Mouse (Mus musculus) midbrain, postnatal 0 days (tissue): ENCODE results near the gene Rpl15. TPM values are rescaled to one million over a fixed set of nuclear protein-coding genes. Genes with fewer than 3 reads are reported as not detected.
A peak's percentile ranks its signal among the peaks of the same experiment; 100 is the strongest.
"Not testable (repeated sequence)": the region's sequence is repeated elsewhere in the genome, so short reads cannot be mapped to it uniquely, and the experiment has no call there.

Experiments used
- ATAC-seq: fragments of 200-750 bp; cut with Nextera tagmentation; 2 replicates; pipeline ENCODE4 v1.8.0; 2017; ENCODE audit warnings: moderate number of reproducible peaks, mild to moderate bottlenecking, moderate TSS enrichment, moderate library complexity; ENCODE audit not compliant: low FRiP score
- DNase-seq: peaks from one replicate; pipeline ENCODE4 v3.0.0-alpha.2; 2015; ENCODE audit warnings: low spot score
- H3K27ac ChIP-seq: fragments of 300-500 bp; sonication (generic); 2 replicates; pipeline ENCODE4 v1.5.1; 2014; ENCODE audit warnings: low read depth, mild to moderate bottlenecking, low read length, mixed read lengths
- H3K27me3 ChIP-seq: fragments of 300-500 bp; sonication (generic); 2 replicates; pipeline ENCODE4 v1.6.1; 2014; ENCODE audit warnings: low read length, control low read depth, mixed read lengths; ENCODE audit not compliant: insufficient read depth
- H3K36me3 ChIP-seq: fragments of 300-500 bp; sonication (generic); 2 replicates; pipeline ENCODE4 v1.6.1; 2014; ENCODE audit warnings: low read length, control low read depth, mixed read lengths; ENCODE audit not compliant: insufficient read depth
- H3K4me1 ChIP-seq: fragments of 300-500 bp; sonication (generic); 2 replicates; pipeline ENCODE4 v1.6.1; 2014; ENCODE audit warnings: mild to moderate bottlenecking, control low read depth, antibody characterized with exemption, low read length, mixed read lengths; ENCODE audit not compliant: insufficient read depth
- H3K4me2 ChIP-seq: fragments of 300-500 bp; sonication (generic); 2 replicates; pipeline ENCODE4 v1.6.1; 2014; ENCODE audit warnings: low read depth, mild to moderate bottlenecking, low read length, mixed read lengths; ENCODE audit not compliant: poor library complexity, severe bottlenecking
- H3K4me3 ChIP-seq: fragments of 300-500 bp; sonication (generic); 2 replicates; pipeline ENCODE4 v1.5.1; 2014; ENCODE audit warnings: low read depth, mild to moderate bottlenecking, low read length, moderate library complexity
- H3K9ac ChIP-seq: fragments of 300-500 bp; sonication (generic); replicated peaks from 2 replicates; pipeline ENCODE4 v1.6.1; 2014; ENCODE audit warnings: mild to moderate bottlenecking, low read length, moderate library complexity, mixed read lengths; ENCODE audit not compliant: poor library complexity, severe bottlenecking
- H3K9me3 ChIP-seq: fragments of 300-500 bp; sonication (generic); 2 replicates; pipeline ENCODE4 v1.6.1; 2016; ENCODE audit warnings: low read length, control low read depth
- CTCF ChIP-seq: IDR thresholded peaks from 2 replicates; pipeline ENCODE4 v1.5.1; 2016; ENCODE audit warnings: antibody characterized with exemption, mild to moderate bottlenecking
- WGBS: fragments of 180-500 bp; shearing (Covaris S2); extraction: QIAGEN DNeasy Blood & Tissue Kit; methylation state at CpG from one replicate; pipeline ENCODE4 v1.1.7; 2014; 5-methylcytosine and 5-hydroxymethylcytosine counted together
- polyA plus RNA-seq: library from polyadenylated mRNA; unstranded; fragments of >200 nt; fragmentation: Nextera tagmentation; extraction: Ambion mirVana; gene quantifications from 2 replicates; pipeline ENCODE4 v1.2.1, GENCODE M21; 2015
- total RNA-seq: library from RNA; depleted of rRNA; stranded (reverse); fragments of >200 nt; gene quantifications from 2 replicates; pipeline ENCODE4 v1.2.3, GENCODE M21; 2014

Rpl15 gene
- total and polyA plus RNA-seq, 2 experiments from 2014 or later = 293 to 558 TPM

DNA sequence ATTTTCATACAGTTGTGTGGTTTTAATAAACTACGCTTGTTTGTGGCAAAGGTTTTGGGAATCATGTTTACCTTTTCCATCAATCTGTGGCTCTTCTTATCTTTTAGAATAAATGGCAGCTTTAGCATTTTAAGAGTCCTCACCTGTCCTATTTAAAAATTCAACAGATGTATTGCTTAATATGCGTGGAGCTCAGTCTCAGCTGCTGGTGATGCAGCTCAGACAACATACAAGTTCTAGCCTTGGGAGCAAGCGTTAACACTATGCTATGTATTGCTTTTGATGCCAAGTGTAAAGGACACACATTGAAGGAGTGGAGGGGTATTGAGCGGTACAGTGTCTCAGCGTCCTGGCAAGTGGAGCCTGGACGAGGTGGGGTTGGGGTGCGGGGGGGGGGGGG is 475 bp upstream of the Rpl15 start:
- peak overlapping the region; percentile 88 for H3K4me3 ChIP-seq
- peaks cover 2% of the 10 kb centered on the region; the same call in 1 of the 2 replicates for H3K4me1 ChIP-seq
- H3K36me3 ChIP-seq = no peaks in the 10 kb centered on the region
- WGBS = 4% methylated on average over 6 of the region's 7 CpGs
- H3K9ac ChIP-seq = peak overlapping the region; percentile 71
- no peak for ATAC-seq
- peak overlapping the region; percentile 59 for H3K4me2 ChIP-seq
- peak; percentile 27 for DNase-seq
- H3K9me3 ChIP-seq = no peaks in the 10 kb centered on the region
- TF ChIP-seq CTCF = no peak
- peak overlapping the region; percentile 87; the same call in 1 of the 2 replicates for H3K27ac ChIP-seq
- H3K27me3 ChIP-seq = no peaks in the 10 kb centered on the region

DNA sequence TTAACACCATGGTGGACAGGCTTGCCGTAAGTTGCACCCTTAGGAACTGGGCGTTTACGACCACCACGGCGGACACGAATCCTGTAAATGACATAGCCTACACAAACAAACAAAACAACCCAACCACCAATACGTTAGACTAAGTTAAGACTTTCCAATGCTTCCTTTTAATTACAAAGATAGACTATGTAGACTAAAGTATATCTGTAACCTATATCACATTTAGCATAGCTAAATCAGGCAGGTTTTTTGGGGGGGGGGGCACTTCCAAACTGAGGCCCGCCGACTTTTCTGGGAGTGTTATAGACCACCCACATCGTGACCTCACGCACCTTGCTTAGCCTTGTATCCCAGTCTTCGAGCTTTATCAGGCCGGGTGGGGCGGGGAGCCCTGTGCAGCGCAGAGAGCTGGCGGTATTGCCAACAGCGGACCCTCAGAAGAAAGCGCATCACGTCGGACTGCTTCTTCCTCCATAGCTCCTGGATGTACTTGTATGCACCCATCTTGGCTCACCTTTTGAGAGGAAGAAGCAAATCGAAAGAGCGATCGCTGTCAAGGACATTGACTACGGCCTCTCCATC is 1.2 kb downstream of the Rpl15 start:
- not testable (repeated sequence) for DNase-seq, H3K4me1 ChIP-seq, H3K27me3 ChIP-seq, H3K36me3 ChIP-seq, H3K9me3 ChIP-seq
- Histone ChIP-seq H3K9ac (peak overlapping the region; percentile 97), H3K27ac (peak overlapping the region; percentile 87), H3K4me3 (peak overlapping the region; percentile 88), H3K4me2 (peak overlapping the region; percentile 59)
- WGBS = under 1% methylated on average over 18 of the region's 24 CpGs
- ATAC-seq = peak; percentile 14

DNA sequence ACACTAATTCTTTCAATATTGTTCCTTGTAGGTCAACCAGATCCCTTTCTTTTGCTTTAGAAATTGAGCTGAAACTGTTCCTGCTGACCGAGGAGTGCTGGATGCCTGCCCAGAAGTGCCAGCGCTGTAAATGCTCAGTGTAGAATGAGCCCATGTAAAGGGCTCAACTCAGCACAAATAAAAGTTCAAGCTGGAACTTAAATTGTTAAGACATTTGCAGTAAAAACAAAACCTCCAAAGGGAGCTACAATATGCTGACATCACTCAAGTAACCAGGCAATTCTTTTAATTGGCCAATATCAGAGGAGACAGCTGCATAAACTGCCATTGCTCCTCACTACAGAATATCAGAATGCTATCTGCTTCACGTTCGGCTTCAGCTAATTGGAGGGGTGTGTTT is 7.8 kb downstream of the Rpl15 start:
- Histone ChIP-seq H3K4me3 (no peak overlapping the region), H3K9ac (no peak overlapping the region), H3K36me3 (peaks cover 3% of the 10 kb centered on the region; the same call in 1 of the 2 replicates), H3K4me2 (no peak overlapping the region), H3K27ac (0 out of 2 replicates have a peak overlapping the region, but pooled peaks have one; percentile 3), H3K27me3 (no peaks in the 10 kb centered on the region), H3K4me1 (no peaks in the 10 kb centered on the region), H3K9me3 (no peaks in the 10 kb centered on the region)
- DNase-seq (peak; percentile 50), ATAC-seq (no peak)
- 45% methylated on average over 4 of the region's 4 CpGs for WGBS
- TF ChIP-seq CTCF = no peak

DNA sequence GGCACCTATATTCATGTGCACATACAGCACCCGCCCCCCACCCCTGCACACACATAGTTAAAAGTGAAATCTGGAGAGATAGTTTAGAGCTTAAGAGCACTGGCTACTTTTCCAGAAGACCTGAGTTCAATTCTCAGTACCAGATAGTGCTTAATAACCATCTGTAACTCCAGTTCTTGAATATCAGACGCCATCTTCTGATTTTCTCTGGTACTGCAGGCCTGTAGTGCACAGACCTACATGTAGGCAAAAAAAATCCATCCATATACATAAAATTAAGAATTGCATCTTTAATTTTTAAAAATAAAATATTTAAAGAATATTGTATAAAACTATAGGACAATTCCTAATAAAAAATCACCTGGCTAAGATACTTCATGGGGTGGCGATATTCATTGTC is 10.0 kb downstream of the Rpl15 start:
- no peak overlapping the region for H3K27ac ChIP-seq
- 92% methylated on average over 3 of the region's 3 CpGs for WGBS
- no peaks in the 10 kb centered on the region for H3K4me1 ChIP-seq
- no peak for TF ChIP-seq CTCF
- H3K27me3 ChIP-seq = no peaks in the 10 kb centered on the region
- no peak for DNase-seq
- no peaks in the 10 kb centered on the region for H3K9me3 ChIP-seq
- H3K9ac ChIP-seq = no peak overlapping the region
- peaks cover 3% of the 10 kb centered on the region; the same call in 1 of the 2 replicates for H3K36me3 ChIP-seq
- no peak for ATAC-seq
- no peak overlapping the region for H3K4me2 ChIP-seq
- H3K4me3 ChIP-seq = no peak overlapping the region

DNA sequence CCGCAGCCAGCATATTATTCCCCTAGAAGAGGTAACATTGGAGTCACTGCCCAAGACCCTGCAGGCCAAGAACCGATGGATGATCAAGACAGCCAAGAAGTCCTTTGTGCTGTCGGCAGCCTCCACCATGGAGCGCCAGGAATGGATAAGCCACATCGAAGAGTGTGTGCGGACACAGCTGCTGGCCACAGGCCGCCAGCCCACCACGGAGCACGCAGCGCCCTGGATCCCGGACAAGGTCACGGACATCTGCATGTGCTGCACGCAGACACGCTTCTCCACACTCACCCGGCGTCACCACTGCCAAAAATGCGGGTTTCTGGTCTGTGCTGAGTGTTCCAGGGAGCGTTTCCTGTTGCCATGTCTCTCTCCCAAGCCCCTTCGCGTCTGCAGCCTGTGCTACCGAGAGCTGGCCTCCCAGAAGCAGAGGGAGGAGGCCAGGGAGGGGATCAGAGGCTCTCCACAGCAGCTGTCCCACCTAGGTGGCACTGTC is 28.5 kb downstream of the Rpl15 start:
- Histone ChIP-seq H3K4me2 (no peak overlapping the region), H3K36me3 (no peaks in the 10 kb centered on the region), H3K27me3 (no peaks in the 10 kb centered on the region), H3K4me3 (no peak overlapping the region), H3K9me3 (no peaks in the 10 kb centered on the region), H3K4me1 (no peaks in the 10 kb centered on the region), H3K27ac (no peak overlapping the region), H3K9ac (no peak overlapping the region)
- DNase-seq = no peak
- WGBS = 87% methylated on average over 21 of the region's 21 CpGs
- no peak for ATAC-seq
- TF ChIP-seq CTCF = no peak

DNA sequence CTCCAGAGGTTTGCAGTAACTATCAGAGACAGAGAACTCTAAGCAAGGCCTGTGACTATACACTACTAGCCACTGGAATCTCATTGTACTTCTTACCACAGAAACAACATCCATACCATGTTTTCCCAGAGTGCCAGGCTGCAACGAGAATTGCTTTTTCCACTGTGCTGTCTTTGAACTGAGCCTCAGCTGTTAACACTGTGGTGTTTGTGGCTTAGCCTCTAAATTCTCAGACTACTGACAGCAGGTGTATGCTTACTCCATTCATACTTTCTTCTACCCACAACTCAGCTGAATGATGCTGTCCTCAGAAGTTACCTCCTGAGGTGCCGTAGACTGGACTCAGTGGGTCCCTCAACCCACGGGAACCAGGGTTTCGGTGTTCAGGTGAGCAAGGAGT is 29.4 kb downstream of the Rpl15 start:
- Histone ChIP-seq H3K4me3 (no peak overlapping the region), H3K9ac (no peak overlapping the region), H3K4me1 (no peaks in the 10 kb centered on the region), H3K4me2 (no peak overlapping the region), H3K9me3 (no peaks in the 10 kb centered on the region), H3K36me3 (no peaks in the 10 kb centered on the region), H3K27me3 (no peaks in the 10 kb centered on the region), H3K27ac (no peak overlapping the region)
- DNase-seq (no peak), ATAC-seq (no peak)
- no peak for TF ChIP-seq CTCF
- 94% methylated on average over 4 of the region's 4 CpGs for WGBS
